Mouse (Mus musculus): ENCODE data around the gene Epb41l5.

GRCm38 (mm10) chr1:119525004-119525444, 123.8 kb downstream of the Epb41l5 start:
- TF ChIP-seq CTCF (IDR thresholded peaks at IDR 0.05; ENCODE audit: extremely low read depth, insufficient read depth, insufficient read length, insufficient replicate concordance) (no peak), POLR2A (IDR thresholded peaks at IDR 0.05; ENCODE audit: low read depth, low read length) (no peak)
